Mouse (Mus musculus): ENCODE data around the gene Nkpd1. TPM values are rescaled to one million over a fixed set of nuclear protein-coding genes. Genes with fewer than 3 reads are reported as not detected.
A peak's percentile ranks its signal among the peaks of the same experiment; 100 is the strongest.

The Nkpd1 gene
- polyA plus RNA-seq, 1 experiment from 2014 or later = not detected

DNA sequence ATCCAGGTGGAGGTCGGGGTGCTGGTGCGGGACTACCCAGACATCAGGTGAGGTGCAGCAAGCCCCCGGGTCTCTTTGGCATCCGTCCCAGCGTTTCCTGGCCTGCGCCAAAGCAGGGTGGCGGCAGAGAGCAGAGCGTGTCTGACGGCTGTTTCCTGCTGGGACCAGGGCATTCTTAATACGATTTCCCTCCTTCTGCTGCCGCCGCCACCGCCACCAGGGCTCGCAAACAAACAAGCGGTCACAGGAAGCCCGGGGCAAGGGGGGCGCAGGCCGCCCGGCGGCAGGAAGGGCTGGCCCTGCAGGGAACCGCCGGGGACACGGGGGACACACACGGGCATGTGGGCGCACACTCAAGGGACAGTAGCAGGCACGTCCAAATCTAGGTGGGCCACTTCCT lies 25.9 kb upstream of the Nkpd1 start:
- no peak overlapping the region for H3K9ac ChIP-seq (ENCODE audit: low read depth, low read length)
- no peaks in the 10 kb centered on the region for H3K9me3 ChIP-seq (ENCODE audit: control insufficient read depth)
- H3K27me3 ChIP-seq (replicated peaks; ENCODE audit: control insufficient read depth, insufficient read depth, low read length) = peaks cover 38% of the 10 kb centered on the region
- ATAC-seq = 0 out of 2 replicates have a peak, but pooled peaks have one; percentile 19
- 0 out of 2 replicates have a peak, but pooled peaks cover 4% of the 10 kb centered on the region for H3K4me1 ChIP-seq (replicated peaks; ENCODE audit: control insufficient read depth, insufficient read depth, low read length)
- H3K27ac ChIP-seq (ENCODE audit: low read depth, low read length) = no peak overlapping the region
- H3K4me3 ChIP-seq (ENCODE audit: low read depth, low read length) = no peak overlapping the region; the same call in 1 of the 2 replicates
- TF ChIP-seq CTCF (IDR thresholded peaks at IDR 0.05; ENCODE audit: low read depth) = peak; percentile 59
- peak overlapping the region; percentile 33; the same call in 1 of the 2 replicates for H3K4me2 ChIP-seq (replicated peaks; ENCODE audit: low read depth)
- no peaks in the 10 kb centered on the region for H3K36me3 ChIP-seq (ENCODE audit: control insufficient read depth, insufficient read depth)
- WGBS = 4% methylated on average over 26 of the region's 26 CpGs

DNA sequence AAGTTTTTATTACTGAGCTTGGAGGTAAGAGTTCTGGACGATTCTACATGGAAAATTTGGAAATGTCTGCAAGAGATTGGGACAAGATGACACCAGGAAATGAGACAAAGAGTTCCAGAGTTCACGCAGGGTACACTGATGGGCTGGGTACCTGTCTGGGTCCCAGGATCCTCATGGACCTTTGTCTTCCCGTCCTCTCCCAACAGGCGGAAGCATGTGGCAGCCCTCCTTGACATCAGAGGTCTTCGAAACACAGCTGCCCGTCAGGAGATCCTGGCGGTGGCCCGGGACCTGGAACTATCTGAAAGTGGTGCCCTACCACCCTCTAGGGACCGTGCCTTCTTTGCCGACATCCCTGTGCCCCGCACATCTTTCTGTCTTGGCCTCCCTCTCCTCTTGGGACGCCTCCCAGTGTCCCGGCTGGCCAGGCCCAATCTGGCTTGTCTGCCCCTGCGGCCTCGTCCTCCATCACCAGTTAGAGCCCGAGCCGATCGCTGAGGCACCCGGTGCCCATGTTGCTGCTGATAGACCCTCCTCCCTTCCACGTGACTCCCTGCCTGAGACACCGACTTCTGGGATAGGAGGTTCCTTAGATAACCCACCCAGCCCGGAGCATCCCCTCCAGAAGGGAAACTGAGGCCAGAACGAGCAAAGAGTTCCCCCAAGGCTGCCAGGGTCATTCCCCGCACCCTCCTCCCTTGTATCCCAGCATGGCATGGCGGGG lies 22.7 kb upstream of the Nkpd1 start:
- H3K4me3 ChIP-seq (ENCODE audit: low read depth, low read length) = no peak overlapping the region
- 0 out of 2 replicates have a peak, but pooled peaks cover 4% of the 10 kb centered on the region for H3K4me1 ChIP-seq (replicated peaks; ENCODE audit: control insufficient read depth, insufficient read depth, low read length)
- no peak overlapping the region for H3K27ac ChIP-seq (ENCODE audit: low read depth, low read length)
- no peak overlapping the region for H3K9ac ChIP-seq (ENCODE audit: low read depth, low read length)
- ATAC-seq = no peak
- no peak for TF ChIP-seq CTCF (IDR thresholded peaks at IDR 0.05; ENCODE audit: low read depth)
- H3K36me3 ChIP-seq (ENCODE audit: control insufficient read depth, insufficient read depth) = no peaks in the 10 kb centered on the region
- peaks cover 20% of the 10 kb centered on the region for H3K27me3 ChIP-seq (replicated peaks; ENCODE audit: control insufficient read depth, insufficient read depth, low read length)
- H3K9me3 ChIP-seq (ENCODE audit: control insufficient read depth) = no peaks in the 10 kb centered on the region
- 81% methylated on average over 25 of the region's 25 CpGs for WGBS
- no peak overlapping the region for H3K4me2 ChIP-seq (replicated peaks; ENCODE audit: low read depth)

DNA sequence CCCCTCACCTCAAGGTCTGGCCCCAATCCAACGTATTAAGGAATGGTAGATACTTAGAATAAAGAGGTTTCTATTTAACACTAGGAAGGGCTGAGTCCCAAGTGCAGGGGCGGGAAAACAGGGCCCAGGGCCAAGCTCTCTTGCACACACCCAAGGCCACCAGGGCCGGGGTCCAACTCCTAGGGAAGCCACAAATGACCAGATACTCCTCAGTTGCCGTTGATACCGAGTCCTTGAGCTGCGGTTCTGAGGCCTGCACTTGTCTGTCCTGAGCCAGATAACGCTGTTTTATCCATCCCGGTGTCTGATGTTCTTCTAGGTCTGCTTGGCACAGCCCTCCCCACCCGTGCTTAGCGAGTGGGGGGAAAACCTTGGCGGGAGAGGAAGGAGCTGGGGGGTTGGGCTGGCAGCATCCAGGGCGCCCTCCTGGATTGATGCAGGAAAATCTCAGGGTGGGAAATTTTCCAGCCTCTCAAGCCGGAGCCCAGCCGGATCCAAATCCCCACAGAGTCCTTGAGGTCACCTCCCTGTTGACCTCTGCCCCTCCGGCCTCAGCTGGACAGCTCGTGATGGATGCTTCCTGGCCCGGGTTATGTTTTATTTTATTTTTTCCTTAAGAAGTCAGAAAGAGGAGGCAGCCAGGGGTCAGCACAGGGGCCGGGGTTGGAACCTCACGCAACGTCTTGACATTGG lies 22.0 kb upstream of the Nkpd1 start:
- Histone ChIP-seq H3K27me3 (replicated peaks; ENCODE audit: control insufficient read depth, insufficient read depth, low read length) (peaks cover 13% of the 10 kb centered on the region), H3K4me2 (replicated peaks; ENCODE audit: low read depth) (no peak overlapping the region), H3K36me3 (ENCODE audit: control insufficient read depth, insufficient read depth) (no peaks in the 10 kb centered on the region), H3K4me1 (replicated peaks; ENCODE audit: control insufficient read depth, insufficient read depth, low read length) (0 out of 2 replicates have a peak, but pooled peaks cover 4% of the 10 kb centered on the region), H3K9me3 (ENCODE audit: control insufficient read depth) (no peaks in the 10 kb centered on the region), H3K4me3 (ENCODE audit: low read depth, low read length) (no peak overlapping the region), H3K27ac (ENCODE audit: low read depth, low read length) (no peak overlapping the region), H3K9ac (ENCODE audit: low read depth, low read length) (no peak overlapping the region)
- no peak for TF ChIP-seq CTCF (IDR thresholded peaks at IDR 0.05; ENCODE audit: low read depth)
- 60% methylated on average over 20 of the region's 20 CpGs for WGBS
- ATAC-seq = no peak

- no peak for TF ChIP-seq CTCF (IDR thresholded peaks at IDR 0.05; ENCODE audit: low read depth)
- ATAC-seq = no peak
- no peaks in the 10 kb centered on the region for H3K36me3 ChIP-seq (ENCODE audit: control insufficient read depth, insufficient read depth)
These were observed 21.5 kb upstream of the Nkpd1 start for GRCm38 (mm10) chr7:19496214-19496555.

DNA sequence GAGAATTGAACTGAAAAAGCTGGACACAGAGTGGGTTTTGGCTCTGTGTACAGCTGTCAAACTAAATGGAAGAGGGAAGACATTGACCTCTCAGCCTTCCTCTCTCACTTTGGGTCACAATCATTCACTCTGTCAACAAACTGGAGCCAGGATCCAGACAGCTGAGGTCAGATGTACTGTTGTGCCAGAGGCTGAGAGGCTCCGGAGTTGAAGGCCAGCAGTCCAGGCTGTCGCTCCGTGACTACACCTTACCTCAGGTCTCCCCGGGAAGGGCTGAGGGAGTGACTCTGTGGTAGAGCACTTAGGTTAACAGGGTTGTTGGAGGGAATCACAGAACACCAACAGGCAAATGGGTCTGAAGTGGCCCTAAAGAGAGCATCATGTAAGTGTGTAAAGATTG lies 19.3 kb upstream of the Nkpd1 start:
- no peak for ATAC-seq
- TF ChIP-seq CTCF (IDR thresholded peaks at IDR 0.05; ENCODE audit: low read depth) = no peak
- no peaks in the 10 kb centered on the region for H3K27me3 ChIP-seq (replicated peaks; ENCODE audit: control insufficient read depth, insufficient read depth, low read length)
- 60% methylated on average over 4 of the region's 4 CpGs for WGBS
- no peak overlapping the region for H3K27ac ChIP-seq (ENCODE audit: low read depth, low read length)
- no peaks in the 10 kb centered on the region for H3K9me3 ChIP-seq (ENCODE audit: control insufficient read depth)
- H3K4me3 ChIP-seq (ENCODE audit: low read depth, low read length) = no peak overlapping the region
- no peaks in the 10 kb centered on the region for H3K4me1 ChIP-seq (replicated peaks; ENCODE audit: control insufficient read depth, insufficient read depth, low read length)
- no peak overlapping the region for H3K4me2 ChIP-seq (replicated peaks; ENCODE audit: low read depth)
- H3K9ac ChIP-seq (ENCODE audit: low read depth, low read length) = no peak overlapping the region
- no peaks in the 10 kb centered on the region for H3K36me3 ChIP-seq (ENCODE audit: control insufficient read depth, insufficient read depth)

More at GRCm38 (mm10) chr7:19496214-19496555, 21.5 kb upstream of the Nkpd1 start:
- 82% methylated on average over 5 of the region's 5 CpGs for WGBS
- Histone ChIP-seq H3K27ac (ENCODE audit: low read depth, low read length) (no peak overlapping the region), H3K4me1 (replicated peaks; ENCODE audit: control insufficient read depth, insufficient read depth, low read length) (0 out of 2 replicates have a peak, but pooled peaks cover 4% of the 10 kb centered on the region), H3K4me2 (replicated peaks; ENCODE audit: low read depth) (no peak overlapping the region), H3K9ac (ENCODE audit: low read depth, low read length) (no peak overlapping the region), H3K9me3 (ENCODE audit: control insufficient read depth) (no peaks in the 10 kb centered on the region), H3K27me3 (replicated peaks; ENCODE audit: control insufficient read depth, insufficient read depth, low read length) (peaks cover 8% of the 10 kb centered on the region; the same call in 1 of the 2 replicates), H3K4me3 (ENCODE audit: low read depth, low read length) (no peak overlapping the region)

Measured in intestine, postnatal 0 days (tissue).